Mouse (Mus musculus) stomach, embryonic 15.5 days (tissue): Measurements from ENCODE around the gene Poc1a. TPM values are rescaled to one million over a fixed set of nuclear protein-coding genes. Genes with fewer than 3 reads are reported as not detected.

Experiments
- ATAC-seq: fragments of 200-750 bp; cut with Nextera tagmentation; 2 replicates; pipeline ENCODE4 v1.8.0; 2017; ENCODE audit warnings: low read depth, moderate number of reproducible peaks, moderate TSS enrichment; ENCODE audit not compliant: insufficient read depth, low FRiP score
- H3K27ac ChIP-seq: fragments of 300-500 bp; sonication (generic); 2 replicates; pipeline ENCODE4 v1.5.1; 2015; ENCODE audit warnings: mild to moderate bottlenecking, inconsistent platforms
- H3K27me3 ChIP-seq: fragments of 300-500 bp; sonication (generic); replicated peaks from 2 replicates; pipeline ENCODE4 v1.6.1; 2015; ENCODE audit warnings: inconsistent platforms
- H3K36me3 ChIP-seq: fragments of 300-500 bp; sonication (generic); 2 replicates; pipeline ENCODE4 v1.6.1; 2015; ENCODE audit warnings: inconsistent platforms
- H3K4me1 ChIP-seq: fragments of 300-500 bp; sonication (generic); 2 replicates; pipeline ENCODE4 v1.6.1; 2015; ENCODE audit warnings: inconsistent platforms
- H3K4me2 ChIP-seq: fragments of 300-500 bp; sonication (generic); 2 replicates; pipeline ENCODE4 v1.6.1; 2015; ENCODE audit warnings: mild to moderate bottlenecking, inconsistent platforms
- H3K4me3 ChIP-seq: fragments of 300-500 bp; sonication (generic); replicated peaks from 2 replicates; pipeline ENCODE4 v1.5.1; 2015; ENCODE audit warnings: inconsistent platforms
- H3K9ac ChIP-seq: fragments of 300-500 bp; sonication (generic); 2 replicates; pipeline ENCODE4 v1.6.1; 2015; ENCODE audit warnings: inconsistent platforms
- H3K9me3 ChIP-seq: fragments of 300-500 bp; sonication (generic); 2 replicates; pipeline ENCODE4 v1.6.1; 2016; ENCODE audit warnings: inconsistent platforms
- WGBS: fragments of 180-500 bp; shearing (Covaris S2); methylation state at CpG from one replicate; pipeline ENCODE4 v1.1.7; 2015; 5-methylcytosine and 5-hydroxymethylcytosine counted together
- polyA plus RNA-seq: library from polyadenylated mRNA; unstranded; fragments of >200 nt; fragmentation: Nextera tagmentation; extraction: Ambion mirVana; gene quantifications from 2 replicates; pipeline ENCODE4 v1.2.1, GENCODE M21; 2015

Gene Poc1a
- polyA plus RNA-seq, 1 experiment from 2014 or later = 24.7 TPM

DNA sequence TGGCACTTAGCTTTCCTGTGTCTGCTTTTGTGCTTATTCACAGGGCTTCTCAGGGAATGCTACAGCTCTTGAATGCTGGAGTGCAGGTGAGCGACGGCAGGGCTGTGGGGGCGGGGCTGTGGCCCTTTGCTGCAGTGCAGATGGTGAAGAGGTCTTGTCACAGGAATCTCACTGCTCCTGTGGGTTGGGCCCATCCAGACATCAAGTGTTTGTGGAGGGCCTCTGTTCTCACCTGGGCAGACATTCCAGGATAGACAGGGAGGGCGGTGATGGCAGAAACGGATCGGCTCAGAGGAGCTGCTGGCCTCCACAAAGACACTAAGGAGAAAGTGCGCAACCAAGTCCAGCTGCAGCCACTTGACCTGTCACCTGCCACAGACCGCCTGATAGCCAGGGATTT, 45.4 kb downstream of the Poc1a start:
- no peaks in the 10 kb centered on the region for H3K9me3 ChIP-seq
- no peaks in the 10 kb centered on the region; the same call in none of the 2 replicates for H3K4me1 ChIP-seq
- H3K9ac ChIP-seq = no peak overlapping the region
- WGBS = 62% methylated on average over 8 of the region's 8 CpGs
- no peak for ATAC-seq
- H3K4me3 ChIP-seq = no peak overlapping the region
- H3K36me3 ChIP-seq = no peaks in the 10 kb centered on the region
- no peak overlapping the region for H3K4me2 ChIP-seq
- no peak overlapping the region for H3K27ac ChIP-seq
- H3K27me3 ChIP-seq = no peaks in the 10 kb centered on the region

DNA sequence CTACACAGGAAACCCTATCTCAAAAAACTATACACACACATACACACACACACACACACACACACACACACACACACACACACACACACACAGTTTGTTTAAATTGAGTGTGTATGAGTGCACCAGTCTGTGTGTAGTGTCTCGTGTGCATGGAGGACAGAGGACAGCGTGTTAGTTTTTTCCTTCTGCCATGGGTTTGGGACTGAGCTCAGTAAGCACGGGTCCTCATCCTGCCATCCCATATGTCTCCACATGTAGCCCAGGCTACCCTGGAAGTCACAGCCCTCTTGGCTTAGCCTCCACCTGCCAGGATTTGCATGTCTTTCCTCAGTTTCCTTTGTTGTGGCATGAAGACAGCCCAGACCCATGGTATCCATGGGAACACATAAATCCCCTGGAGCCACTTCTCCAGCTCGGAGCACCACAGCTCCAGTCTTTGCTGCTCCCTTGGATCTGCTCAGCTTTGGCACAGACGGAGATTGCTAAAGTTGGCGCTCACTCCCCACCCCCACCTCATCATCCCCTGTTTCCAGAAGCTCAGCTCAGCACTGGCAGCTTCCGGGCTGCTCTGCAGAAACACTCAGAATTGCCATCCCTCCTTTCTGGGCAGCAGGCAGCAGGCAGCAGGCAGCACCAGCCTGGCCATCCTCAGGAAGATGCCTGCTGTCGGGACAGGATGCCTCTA, 46.4 kb downstream of the Poc1a start:
- no peak for ATAC-seq
- H3K27ac ChIP-seq = no peak overlapping the region
- 87% methylated on average over 8 of the region's 8 CpGs for WGBS

GRCm38 (mm10) chr9:106328068-106328610, 47.3 kb downstream of the Poc1a start:
- Histone ChIP-seq H3K9me3 (no peaks in the 10 kb centered on the region), H3K27ac (no peak overlapping the region; the same call in 1 of the 2 replicates), H3K4me2 (no peak overlapping the region)

More for the DNA sequence above, 46.4 kb downstream of the Poc1a start:
- no peak overlapping the region for H3K4me2 ChIP-seq
- no peaks in the 10 kb centered on the region for H3K9me3 ChIP-seq
- H3K4me3 ChIP-seq = no peak overlapping the region
- H3K9ac ChIP-seq = no peak overlapping the region
- no peaks in the 10 kb centered on the region; the same call in none of the 2 replicates for H3K4me1 ChIP-seq
- H3K27me3 ChIP-seq = no peaks in the 10 kb centered on the region
- H3K36me3 ChIP-seq = no peaks in the 10 kb centered on the region

GRCm38 (mm10) chr9:106328772-106329511, 48.1 kb downstream of the Poc1a start:
- Histone ChIP-seq H3K27me3 (no peaks in the 10 kb centered on the region), H3K9me3 (no peaks in the 10 kb centered on the region), H3K36me3 (no peaks in the 10 kb centered on the region), H3K27ac (peak overlapping the region; percentile 55; the same call in 1 of the 2 replicates), H3K4me1 (no peaks in the 10 kb centered on the region; the same call in 1 of the 2 replicates), H3K4me3 (no peak overlapping the region), H3K9ac (no peak overlapping the region), H3K4me2 (no peak overlapping the region)
- ATAC-seq = no peak
- 71% methylated on average over 5 of the region's 5 CpGs for WGBS

More at GRCm38 (mm10) chr9:106328068-106328610, 47.3 kb downstream of the Poc1a start:
- Histone ChIP-seq H3K36me3 (no peaks in the 10 kb centered on the region), H3K27me3 (no peaks in the 10 kb centered on the region), H3K9ac (no peak overlapping the region), H3K4me3 (no peak overlapping the region), H3K4me1 (no peaks in the 10 kb centered on the region; the same call in none of the 2 replicates)
- peak; percentile 16; the same call in 1 of the 2 replicates for ATAC-seq
- WGBS = 61% methylated on average over 7 of the region's 7 CpGs

- Histone ChIP-seq H3K4me2 (no peak overlapping the region), H3K9ac (no peak overlapping the region), H3K27ac (no peak overlapping the region), H3K4me3 (no peak overlapping the region), H3K9me3 (no peaks in the 10 kb centered on the region), H3K4me1 (no peaks in the 10 kb centered on the region; the same call in 1 of the 2 replicates), H3K27me3 (no peaks in the 10 kb centered on the region), H3K36me3 (no peaks in the 10 kb centered on the region)
- 68% methylated on average over 3 of the region's 3 CpGs for WGBS
- ATAC-seq = no peak
These were observed 51.9 kb downstream of the Poc1a start for GRCm38 (mm10) chr9:106332746-106333145.

DNA sequence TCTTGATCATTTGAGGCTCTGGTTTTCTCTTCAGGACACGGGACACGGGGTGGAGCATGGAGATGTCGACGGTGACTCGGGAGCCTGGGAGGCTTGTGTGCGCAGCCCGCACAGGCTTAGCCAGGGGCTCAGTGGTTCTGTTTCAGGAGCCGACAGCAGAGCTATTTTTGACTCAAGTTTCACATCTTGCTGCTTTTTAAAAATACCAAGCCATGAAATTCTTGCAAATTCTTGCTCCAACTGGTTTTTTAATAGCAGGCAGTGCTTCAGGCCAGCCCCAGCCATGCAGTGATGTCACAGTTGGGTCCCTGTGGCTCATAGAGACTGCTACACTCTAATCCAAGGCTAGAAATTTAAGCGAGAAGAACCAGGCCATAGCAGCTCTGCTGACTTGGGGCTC, 56.8 kb downstream of the Poc1a start:
- Histone ChIP-seq H3K4me3 (no peak overlapping the region), H3K9ac (no peak overlapping the region), H3K27me3 (no peaks in the 10 kb centered on the region), H3K27ac (0 out of 2 replicates have a peak overlapping the region, but pooled peaks have one; percentile 31), H3K4me1 (peaks cover 27% of the 10 kb centered on the region), H3K36me3 (no peaks in the 10 kb centered on the region), H3K9me3 (no peaks in the 10 kb centered on the region), H3K4me2 (no peak overlapping the region)
- 71% methylated on average over 9 of the region's 9 CpGs for WGBS
- ATAC-seq = no peak

GRCm38 (mm10) chr9:106338462-106339172, 57.8 kb downstream of the Poc1a start:
- H3K27ac ChIP-seq = peak overlapping the region; percentile 31; the same call in 1 of the 2 replicates
- no peaks in the 10 kb centered on the region for H3K36me3 ChIP-seq
- H3K4me1 ChIP-seq = peaks cover 27% of the 10 kb centered on the region
- no peak for ATAC-seq
- no peak overlapping the region for H3K4me2 ChIP-seq
- H3K9me3 ChIP-seq = no peaks in the 10 kb centered on the region
- H3K9ac ChIP-seq = no peak overlapping the region
- 21% methylated on average over 10 of the region's 10 CpGs for WGBS
- no peak overlapping the region for H3K4me3 ChIP-seq
- no peaks in the 10 kb centered on the region for H3K27me3 ChIP-seq

GRCm38 (mm10) chr9:106339173-106339558, 58.3 kb downstream of the Poc1a start:
- 0 out of 2 replicates have a peak overlapping the region, but pooled peaks have one; percentile 31 for H3K27ac ChIP-seq
- ATAC-seq = no peak
- 51% methylated on average over 6 of the region's 6 CpGs for WGBS
- H3K4me1 ChIP-seq = peaks cover 27% of the 10 kb centered on the region
- H3K4me3 ChIP-seq = no peak overlapping the region
- H3K27me3 ChIP-seq = no peaks in the 10 kb centered on the region
- no peaks in the 10 kb centered on the region for H3K36me3 ChIP-seq
- no peaks in the 10 kb centered on the region for H3K9me3 ChIP-seq
- no peak overlapping the region for H3K9ac ChIP-seq
- H3K4me2 ChIP-seq = no peak overlapping the region

DNA sequence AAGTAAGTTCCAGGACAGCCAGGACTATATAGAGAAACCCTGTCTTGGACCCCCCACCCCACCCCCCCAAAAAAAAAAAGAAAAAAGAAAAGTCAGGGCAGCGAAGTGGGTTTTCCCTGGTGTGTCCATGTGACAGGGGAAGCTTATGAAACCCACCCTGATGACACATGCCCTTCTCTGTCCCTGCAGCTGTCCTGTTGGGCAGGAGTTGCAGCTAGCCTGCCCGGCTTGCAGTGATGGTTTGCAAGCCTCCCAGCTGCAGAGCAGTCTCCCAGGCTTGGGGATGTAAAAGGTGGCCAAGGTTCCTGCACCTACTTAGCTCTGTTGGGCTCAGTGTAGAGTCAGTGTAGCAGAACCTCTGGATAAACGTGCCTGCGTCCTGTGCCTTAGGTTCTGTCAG, 58.9 kb downstream of the Poc1a start:
- H3K9ac ChIP-seq = no peak overlapping the region
- H3K27ac ChIP-seq = peak overlapping the region; percentile 74; the same call in 1 of the 2 replicates
- 88% methylated on average over 4 of the region's 4 CpGs for WGBS
- H3K4me1 ChIP-seq = peaks cover 30% of the 10 kb centered on the region
- no peaks in the 10 kb centered on the region for H3K9me3 ChIP-seq
- H3K4me3 ChIP-seq = no peak overlapping the region
- no peak for ATAC-seq
- H3K36me3 ChIP-seq = no peaks in the 10 kb centered on the region
- no peak overlapping the region for H3K4me2 ChIP-seq
- no peaks in the 10 kb centered on the region for H3K27me3 ChIP-seq

- Histone ChIP-seq H3K27ac (peak overlapping the region; percentile 74), H3K36me3 (no peaks in the 10 kb centered on the region), H3K9ac (no peak overlapping the region), H3K27me3 (no peaks in the 10 kb centered on the region), H3K4me2 (no peak overlapping the region), H3K9me3 (no peaks in the 10 kb centered on the region), H3K4me3 (no peak overlapping the region), H3K4me1 (peaks cover 38% of the 10 kb centered on the region)
- WGBS = 39% methylated on average over 13 of the region's 13 CpGs
- ATAC-seq = no peak; the same call in 1 of the 2 replicates
These were observed 59.8 kb downstream of the Poc1a start for GRCm38 (mm10) chr9:106340501-106341312.

GRCm38 (mm10) chr9:106341313-106341686, 60.4 kb downstream of the Poc1a start:
- Histone ChIP-seq H3K9me3 (no peaks in the 10 kb centered on the region), H3K4me3 (no peak overlapping the region), H3K27me3 (no peaks in the 10 kb centered on the region), H3K36me3 (no peaks in the 10 kb centered on the region), H3K4me2 (no peak overlapping the region), H3K4me1 (peaks cover 38% of the 10 kb centered on the region), H3K9ac (no peak overlapping the region), H3K27ac (peak overlapping the region; percentile 74)
- ATAC-seq = no peak
- 52% methylated on average over 3 of the region's 3 CpGs for WGBS
